Comparison of ENCODE assay signal across 1 mouse cellular context in genomic region chrX:135885411-135886233, GRCm38 (mm10).
A peak's percentile ranks its signal among the peaks of the same experiment; 100 is the strongest.
TF ChIP-seq lines count a peak whose summit lies in the region.

No protein-coding gene starts in this region.

TF ChIP-seq in CH12.LX, 34 proteins besides CTCF, POLR2A, EP300 and RAD21 (continued from another document):
- no peak for TF ChIP-seq TCF12 (IDR thresholded peaks at IDR 0.05; ENCODE audit: low read depth, low read length)
- peak; percentile 72 for TF ChIP-seq NRF1 (IDR thresholded peaks at IDR 0.05; ENCODE audit: low read depth, low read length)
- TF ChIP-seq SMC3 (IDR thresholded peaks at IDR 0.05; ENCODE audit: low read depth, low read length), result no peak
- peak; percentile 57 for TF ChIP-seq NELFE (IDR thresholded peaks at IDR 0.05; ENCODE audit: low read depth, low read length)
- TF ChIP-seq ETS1 (conservative IDR thresholded peaks at IDR 0.05; ENCODE audit: low read depth, low read length), result no peak
- TF ChIP-seq ZNF384 (IDR thresholded peaks at IDR 0.05; ENCODE audit: low read depth, low read length), result no peak
